Mouse (Mus musculus) ovary, adult 18-20 months (tissue): ENCODE measurements around the gene Mapk10.

Experiments used
- DNase-seq: peaks from one replicate; pipeline ENCODE4 v3.0.0; 2022; ENCODE audit warnings: low spot score, mixed read lengths

Mapk10 gene

GRCm38 (mm10) chr5:103048011-103048410, 163.1 kb downstream of the Mapk10 start:
- DNase-seq: no peak

GRCm38 (mm10) chr5:103037752-103038151, 173.4 kb downstream of the Mapk10 start:
- no peak for DNase-seq

GRCm38 (mm10) chr5:103028940-103029621, 182.1 kb downstream of the Mapk10 start:
- peak; percentile 73 for DNase-seq

- DNase-seq: no peak
These were observed 188.5 kb downstream of the Mapk10 start for GRCm38 (mm10) chr5:103022504-103023172.

GRCm38 (mm10) chr5:103021479-103021878, 189.7 kb downstream of the Mapk10 start:
- no peak for DNase-seq

GRCm38 (mm10) chr5:103020954-103021353, 190.2 kb downstream of the Mapk10 start:
- DNase-seq: no peak

GRCm38 (mm10) chr5:103020127-103020526, 191.0 kb downstream of the Mapk10 start:
- no peak for DNase-seq

GRCm38 (mm10) chr5:103017637-103018036, 193.5 kb downstream of the Mapk10 start:
- DNase-seq: no peak

- DNase-seq: no peak
These were observed 196.8 kb downstream of the Mapk10 start for GRCm38 (mm10) chr5:103014309-103014708.

GRCm38 (mm10) chr5:103008894-103009293, 202.2 kb downstream of the Mapk10 start:
- no peak for DNase-seq

- no peak for DNase-seq
These were observed 209.0 kb downstream of the Mapk10 start for GRCm38 (mm10) chr5:103002116-103002515.

- DNase-seq: no peak
These were observed 210.6 kb downstream of the Mapk10 start for GRCm38 (mm10) chr5:103000572-103000971.

GRCm38 (mm10) chr5:102998524-102998923, 212.6 kb downstream of the Mapk10 start:
- no peak for DNase-seq

- no peak for DNase-seq
These were observed 213.2 kb downstream of the Mapk10 start for GRCm38 (mm10) chr5:102997907-102998306.

GRCm38 (mm10) chr5:102996331-102996730, 214.8 kb downstream of the Mapk10 start:
- DNase-seq: no peak

GRCm38 (mm10) chr5:102995928-102996327, 215.2 kb downstream of the Mapk10 start:
- no peak for DNase-seq

- no peak for DNase-seq
These were observed 217.2 kb downstream of the Mapk10 start for GRCm38 (mm10) chr5:102993951-102994350.

GRCm38 (mm10) chr5:102991691-102992090, 219.4 kb downstream of the Mapk10 start:
- DNase-seq: no peak

- DNase-seq: no peak
These were observed 232.8 kb downstream of the Mapk10 start for GRCm38 (mm10) chr5:102978382-102978781.

GRCm38 (mm10) chr5:102977138-102977537, 234.0 kb downstream of the Mapk10 start:
- no peak for DNase-seq

GRCm38 (mm10) chr5:102976540-102976939, 234.6 kb downstream of the Mapk10 start:
- no peak for DNase-seq

- DNase-seq: no peak
These were observed 236.7 kb downstream of the Mapk10 start for GRCm38 (mm10) chr5:102974400-102974799.

- no peak for DNase-seq
These were observed 246.7 kb downstream of the Mapk10 start for GRCm38 (mm10) chr5:102964396-102964795.

- DNase-seq: no peak
These were observed 257.7 kb downstream of the Mapk10 start for GRCm38 (mm10) chr5:102953414-102953813.
